Mouse (Mus musculus) urinary bladder, postnatal 4 days (tissue): ENCODE results near the gene Tmem203.

Experiments used
- DNase-seq, 2 experiments: peaks; one replicate each; pipeline ENCODE4 v3.0.0; 2021 to 2022; ENCODE audit warnings: low spot score in 2 of 2

Tmem203 gene

DNA sequence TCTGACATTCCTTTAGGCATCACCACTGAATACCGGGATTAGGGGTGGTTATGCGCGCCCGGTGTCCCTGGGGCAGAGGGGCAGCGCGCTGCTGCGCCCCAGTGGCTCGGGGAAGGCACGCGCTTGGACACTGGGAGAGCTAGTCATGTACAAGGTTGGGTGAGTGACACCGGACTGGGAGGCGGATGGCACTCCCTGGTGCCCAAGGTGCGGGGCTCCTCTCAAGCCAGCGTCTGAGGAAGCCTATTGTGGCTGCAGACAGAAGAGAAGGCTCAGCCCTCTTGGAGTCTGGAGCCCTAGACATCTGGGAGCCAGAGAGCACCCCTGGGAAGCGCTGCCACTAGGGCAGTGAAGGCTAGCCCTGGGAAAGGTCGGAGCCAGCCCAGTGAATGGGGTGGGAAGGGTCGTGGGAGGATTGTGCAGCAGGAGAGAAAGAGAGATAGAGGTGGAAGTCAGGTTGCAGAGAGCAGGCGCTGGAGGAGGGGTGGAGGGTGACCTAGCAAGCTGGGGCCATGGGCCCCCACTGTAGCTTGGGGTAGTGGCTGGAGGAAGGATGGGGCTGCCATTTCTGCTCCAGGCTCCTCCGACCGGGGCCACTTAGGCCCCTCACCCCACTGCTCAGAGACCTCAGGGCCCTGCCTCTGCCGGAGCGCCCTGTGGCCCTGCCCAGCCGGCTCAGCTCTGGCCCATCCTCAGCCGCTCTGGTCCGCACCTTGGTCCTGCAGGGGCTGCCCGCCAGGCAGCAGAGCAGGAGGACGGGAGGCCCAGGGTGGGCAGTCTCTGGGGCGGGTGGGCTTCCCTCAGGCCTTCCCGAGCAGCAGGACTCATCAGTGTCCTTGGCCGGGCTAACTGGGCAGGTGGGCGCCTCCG lies 36.2 kb downstream of the Tmem203 start:
- no peak for DNase-seq

DNA sequence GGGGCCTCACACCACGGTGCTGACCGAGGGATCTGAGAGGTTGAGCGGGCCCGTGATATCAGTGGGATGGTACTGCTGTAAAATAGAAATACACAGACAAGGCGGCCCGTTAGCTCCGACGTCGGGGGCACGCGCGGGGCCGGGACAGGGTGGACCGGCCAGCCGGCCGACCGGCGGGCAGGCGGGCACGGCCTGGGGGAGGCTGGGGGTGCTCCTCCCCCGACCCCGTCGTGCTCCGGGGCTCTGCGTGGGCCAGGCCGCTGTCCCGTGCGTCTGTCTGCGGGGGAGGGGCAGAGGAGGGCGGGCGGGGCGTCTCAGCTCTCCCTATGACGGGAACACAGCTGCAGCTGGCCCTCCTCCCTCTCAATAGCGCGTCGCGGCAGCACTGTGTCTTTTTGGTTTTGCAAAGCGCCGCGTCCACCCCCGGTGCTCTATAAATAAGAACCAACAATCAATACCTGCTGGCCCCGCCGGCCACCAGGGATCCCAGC lies 36.9 kb downstream of the Tmem203 start:
- no peak for DNase-seq

DNA sequence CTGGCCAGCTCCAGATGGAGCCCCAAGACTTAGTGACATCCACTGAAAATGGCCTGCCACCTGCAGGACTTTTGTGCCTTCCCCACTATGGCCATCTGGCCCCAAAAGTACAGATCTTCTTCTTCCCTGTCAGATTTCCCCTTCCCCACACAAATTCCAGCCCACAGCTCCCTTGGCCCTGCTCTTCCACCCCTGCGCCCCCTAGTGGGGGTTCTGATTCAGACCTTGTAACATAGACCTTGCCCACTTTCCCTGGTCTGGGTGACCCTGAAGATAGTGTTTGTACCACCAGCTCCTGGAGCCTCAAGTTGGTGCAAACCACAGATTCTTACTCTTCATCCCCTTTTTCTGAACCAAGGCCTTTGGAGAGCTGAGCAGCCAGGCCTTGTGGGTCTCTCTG lies 37.6 kb downstream of the Tmem203 start:
- peak in 1 of 2 experiments; percentile 86 for DNase-seq

DNA sequence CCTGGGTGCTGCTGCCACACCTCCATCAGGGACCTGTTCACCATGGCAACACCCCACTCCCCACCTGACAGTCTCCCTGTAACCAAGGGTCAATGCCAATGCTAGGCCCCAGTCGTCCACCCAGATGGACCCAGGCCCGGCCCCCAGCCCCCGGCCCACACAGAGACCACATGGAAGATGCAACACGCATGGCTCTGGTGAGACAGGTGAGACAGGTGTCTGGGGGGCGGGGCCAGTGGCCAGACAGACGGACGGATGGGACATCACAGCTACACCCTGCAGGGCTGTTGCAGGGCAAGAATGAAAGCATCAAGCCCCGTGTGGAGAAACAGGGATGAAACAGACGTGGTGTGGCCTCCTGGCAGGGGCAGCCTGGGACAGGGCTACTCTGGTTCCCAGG lies 38.5 kb downstream of the Tmem203 start:
- no peak for DNase-seq

DNA sequence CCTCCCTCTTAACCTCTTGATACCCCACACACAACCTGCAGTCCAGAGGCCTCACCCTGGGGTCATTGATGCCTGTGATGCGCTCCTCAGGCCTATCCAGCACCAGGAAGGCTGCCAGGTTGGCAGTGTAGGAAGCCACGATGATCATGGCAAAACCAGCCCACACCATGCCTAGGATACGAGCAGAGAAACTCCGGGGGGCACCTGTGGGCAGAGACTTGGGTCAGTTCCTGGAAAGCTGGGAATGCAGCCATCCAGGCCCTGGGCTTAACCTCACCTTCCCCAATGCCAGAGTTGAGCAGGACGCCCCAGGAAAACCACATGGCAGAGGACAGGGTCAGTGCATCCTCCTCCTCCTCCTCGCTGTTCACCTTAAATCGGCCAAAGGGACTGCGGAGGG lies 41.9 kb downstream of the Tmem203 start:
- no peak for DNase-seq

DNA sequence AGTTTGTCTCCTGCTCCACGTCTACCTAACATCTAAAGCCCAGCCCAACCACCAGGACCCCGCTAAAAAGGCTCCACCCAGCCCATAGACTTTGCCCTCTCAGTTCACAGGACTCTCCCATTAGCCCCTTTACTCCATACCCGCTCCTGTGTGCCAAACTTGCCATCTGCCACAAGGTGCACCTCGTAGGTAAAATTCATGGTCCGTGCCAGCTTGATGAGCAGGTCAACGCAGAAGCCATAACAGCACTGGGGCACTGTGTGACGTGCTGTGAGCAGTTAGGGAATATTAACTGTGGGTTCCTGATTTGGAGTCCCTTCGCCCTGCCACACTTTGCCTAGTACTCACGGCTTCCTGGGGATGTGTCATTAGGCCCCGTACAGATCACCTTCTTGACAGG lies 42.8 kb downstream of the Tmem203 start:
- DNase-seq, result no peak

DNA sequence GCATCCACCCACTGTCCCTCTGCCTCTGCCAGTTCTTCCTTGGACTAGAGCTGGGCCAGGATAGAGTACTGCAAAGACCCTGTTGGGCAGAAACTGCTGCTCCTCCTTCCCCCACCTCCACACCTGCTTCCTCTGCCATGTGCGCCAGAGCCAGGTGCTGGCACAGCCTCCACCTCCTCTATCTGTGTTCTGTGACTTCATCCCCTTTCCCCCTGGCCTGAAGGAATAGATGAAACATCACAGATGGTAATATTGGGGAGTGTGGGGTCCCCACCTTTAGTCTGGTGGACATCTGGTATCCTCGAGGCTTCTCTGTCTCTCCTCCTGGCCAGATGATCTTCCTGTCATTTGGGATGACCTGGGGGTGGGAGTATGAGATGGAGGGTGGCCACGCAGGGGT lies 48.2 kb downstream of the Tmem203 start:
- DNase-seq, result no peak

DNA sequence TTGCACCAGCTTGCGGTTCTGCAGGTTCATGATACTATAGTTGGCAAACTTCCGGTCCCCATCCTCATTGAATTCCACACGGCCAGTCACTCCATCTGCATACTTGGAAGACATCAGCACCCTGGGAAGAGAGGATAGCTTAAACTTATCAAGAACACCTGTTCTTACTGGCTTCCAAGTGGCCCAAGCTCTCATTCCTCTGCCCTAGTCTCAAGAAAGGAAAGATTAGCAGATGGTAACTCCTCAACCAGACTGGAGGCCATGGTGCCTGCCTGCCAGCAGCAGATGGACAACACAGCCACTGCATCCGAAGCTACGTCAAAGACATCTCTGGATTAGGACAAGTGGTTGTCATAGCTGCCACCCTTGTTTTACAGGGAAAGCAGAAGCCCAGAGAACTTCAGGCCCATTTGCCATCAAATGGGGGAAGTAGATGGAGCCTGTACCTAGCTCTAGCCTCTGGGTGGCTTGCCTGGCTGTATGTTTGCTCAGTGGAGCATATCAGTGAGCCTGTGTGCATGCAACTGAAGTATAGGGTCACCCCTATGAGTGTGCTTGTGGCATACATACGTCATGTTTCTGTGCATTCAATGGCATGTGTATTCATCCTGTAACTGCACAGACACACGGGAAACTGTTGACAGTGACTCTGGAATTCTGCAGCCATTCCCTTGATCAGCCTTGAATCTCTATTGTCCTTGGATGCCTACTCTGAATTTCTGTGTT lies 48.9 kb downstream of the Tmem203 start:
- no peak for DNase-seq

DNA sequence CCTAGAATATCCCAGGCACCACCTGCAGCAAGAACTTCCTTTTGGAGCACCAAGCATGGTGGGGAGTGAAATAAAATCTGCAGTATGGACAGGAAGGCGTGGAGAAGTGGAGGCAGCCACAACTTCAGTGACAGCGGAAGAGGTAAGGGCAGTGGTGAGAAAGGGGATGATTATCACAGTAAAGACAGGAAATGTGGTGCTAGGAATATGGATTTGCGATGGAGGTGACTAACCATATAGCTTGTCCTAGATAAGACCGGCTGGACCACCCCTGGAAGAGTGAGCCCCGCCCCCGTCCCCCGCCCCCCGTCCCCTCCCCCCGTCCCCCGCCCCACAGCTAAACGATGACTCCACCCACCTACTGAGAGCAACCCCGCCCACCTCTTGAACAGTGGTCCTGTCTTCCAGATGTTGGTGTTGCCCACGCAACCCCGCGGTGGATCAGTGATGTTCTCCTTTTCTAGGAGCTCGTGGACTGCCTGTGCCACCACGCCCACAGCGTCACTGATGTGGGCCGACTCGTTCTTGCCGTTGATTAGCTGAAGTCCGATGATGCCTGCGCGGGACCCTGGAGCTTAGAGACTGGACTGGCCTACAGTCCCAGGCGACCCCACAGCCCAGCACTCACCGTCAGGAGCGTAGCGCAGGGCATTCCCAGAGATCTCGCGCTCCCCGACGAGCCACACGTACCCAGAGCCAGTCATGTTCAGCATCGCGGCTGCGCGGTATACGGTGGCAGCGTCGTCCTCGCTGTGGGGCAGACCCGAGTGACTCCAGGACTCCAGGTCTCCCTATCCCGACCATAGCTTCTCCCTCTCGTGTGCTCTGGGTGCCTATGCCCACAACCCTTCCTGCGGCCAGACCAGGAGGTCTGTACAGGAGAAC lies 49.7 kb downstream of the Tmem203 start:
- no peak for DNase-seq
